Comparison of ENCODE assay signal across 8 mouse cellular contexts in the genomic region with DNA sequence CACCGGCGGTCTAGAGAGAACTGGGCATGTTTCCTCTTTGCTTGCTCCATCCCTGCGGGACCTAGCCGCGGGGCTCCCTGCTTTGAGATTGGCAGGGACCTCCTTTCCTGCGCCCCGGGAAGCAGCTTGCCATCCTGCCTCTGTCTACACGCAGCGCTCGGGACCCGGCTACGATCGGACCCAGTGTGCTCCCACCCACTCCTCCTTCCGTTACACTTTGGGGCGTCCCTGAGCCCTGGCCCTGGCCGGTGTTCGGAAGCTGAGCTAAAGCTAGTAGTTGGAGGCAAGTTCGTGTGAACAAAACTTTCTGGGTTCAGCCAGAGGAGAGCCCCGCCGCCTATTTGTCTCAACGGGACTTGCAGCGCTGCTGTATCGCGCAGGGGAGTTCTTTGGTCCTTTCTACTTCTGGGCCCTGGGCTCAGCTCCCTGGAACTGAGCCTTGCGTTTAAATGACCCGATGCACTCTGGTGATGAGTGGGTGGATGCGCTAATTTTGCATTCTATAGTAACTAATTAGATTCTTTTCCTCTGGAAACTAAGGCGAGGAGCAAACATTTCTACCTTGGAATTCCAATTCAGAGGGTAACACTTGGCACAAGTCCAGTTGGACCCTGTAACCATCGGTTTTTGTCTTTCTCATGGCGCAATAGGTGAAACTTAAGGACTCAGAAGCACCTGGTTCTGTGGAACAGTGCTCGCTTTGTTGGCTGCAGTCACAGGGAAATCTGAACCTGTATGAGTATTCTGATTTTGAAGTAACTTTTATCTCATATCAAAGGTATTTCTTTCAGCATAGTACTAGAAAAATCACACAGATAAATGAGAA. TPM values are rescaled to one million over a fixed set of nuclear protein-coding genes. Genes with fewer than 3 reads are reported as not detected.
A peak's percentile ranks its signal among the peaks of the same experiment; 100 is the strongest.
DNase-seq lines count a peak whose midpoint lies in the region; ATAC-seq and TF ChIP-seq lines count a peak whose summit lies in the region.

No protein-coding gene starts in this region.

- peaks cover 7% of the 10 kb centered on the region; the same call in 1 of the 2 replicates for H3K27me3 ChIP-seq in forebrain, embryonic 10.5 days (ENCODE audit: poor library complexity, severe bottlenecking)
- no peaks in the 10 kb centered on the region for H3K27me3 ChIP-seq in lung, postnatal 0 days (replicated peaks; ENCODE audit: insufficient read depth, low read length)

- H3K4me1 ChIP-seq in forebrain, embryonic 10.5 days = peaks cover 32% of the 10 kb centered on the region
- peaks cover 4% of the 10 kb centered on the region; the same call in 1 of the 2 replicates for H3K4me1 ChIP-seq in lung, postnatal 0 days (ENCODE audit: insufficient read depth, low read depth, low read length)

- H3K9ac ChIP-seq in lung, postnatal 0 days (replicated peaks; ENCODE audit: low read depth) = peak overlapping the region; percentile 65

- no peak for TF ChIP-seq EP300 in lung, postnatal 0 days (IDR thresholded peaks at IDR 0.05)

- WGBS in forebrain, embryonic 10.5 days = 3% methylated on average over 31 of the region's 31 CpGs
- WGBS in lung, postnatal 0 days = 3% methylated on average over 31 of the region's 31 CpGs

- ATAC-seq in lung, postnatal 0 days = peak; percentile 30

- peaks cover 2% of the 10 kb centered on the region for H3K36me3 ChIP-seq in forebrain, embryonic 10.5 days (replicated peaks)
- no peaks in the 10 kb centered on the region for H3K36me3 ChIP-seq in lung, postnatal 0 days (ENCODE audit: insufficient read depth, low read length)

- H3K9me3 ChIP-seq in forebrain, embryonic 10.5 days = no peaks in the 10 kb centered on the region
- no peaks in the 10 kb centered on the region for H3K9me3 ChIP-seq in lung, postnatal 0 days (ENCODE audit: low read length)

- peak; percentile 6 to 11 for DNase-seq in B cell, adult 2 months
- DNase-seq in WW6 (ENCODE audit: low read depth, low spot score) = peak; percentile 29
- peak; percentile 68 for DNase-seq in forebrain, embryonic 10.5 days (ENCODE audit: extremely low spot score, low spot score)
- peak; percentile 60 to 68 for DNase-seq in heart, postnatal 10 days
- peak; percentile 54 to 57 for DNase-seq in kidney, postnatal 25 days
- peak; percentile 58 for DNase-seq in lung, postnatal 0 days (ENCODE audit: low spot score)
- DNase-seq in ovary, postnatal 10 days (ENCODE audit: low spot score) = peak; percentile 27
- DNase-seq in Muller cell, postnatal 12 days (ENCODE audit: inconsistent ontology term) = no peak

- peak overlapping the region; percentile 92 for H3K4me2 ChIP-seq in lung, postnatal 0 days (replicated peaks; ENCODE audit: low read depth, low read length)

- intact Hi-C loops in heart, postnatal 10 days (cut with DNase I) = loop anchor here (5.0 kb wide), 1 partner anchor 34 kb away; no protein-coding TSS in a partner anchor

- TF ChIP-seq CTCF in lung, postnatal 0 days (IDR thresholded peaks at IDR 0.05) = peak; percentile 36

- peak overlapping the region; percentile 81 for H3K4me3 ChIP-seq in forebrain, embryonic 10.5 days
- peak overlapping the region; percentile 75 for H3K4me3 ChIP-seq in lung, postnatal 0 days (ENCODE audit: low read depth, low read length)

- peak overlapping the region; percentile 91 for H3K27ac ChIP-seq in forebrain, embryonic 10.5 days
- peak overlapping the region; percentile 85 for H3K27ac ChIP-seq in lung, postnatal 0 days (ENCODE audit: low read length)

RNA-seq across cellular contexts. Expression of a gene that starts 0.8 kb away (rescaled TPM):
- 22.1 and 25.4 TPM in 2 replicates for polyA plus RNA-seq in forebrain, embryonic 10.5 days (2016; fragmentation: Nextera tagmentation; extraction: Ambion mirVana)
- total RNA-seq in heart, postnatal 10 days (2021) = 10 to 100 TPM; 22.8 to 23.9 TPM
- polyA plus RNA-seq in lung, postnatal 0 days (2015; fragmentation: Nextera tagmentation; extraction: Ambion mirVana) = 15.7 and 16.3 TPM in 2 replicates
